Mouse (Mus musculus) spleen, adult 2 months (tissue): Measurements from ENCODE around the gene S100a4.

Experiments used
- CTCF ChIP-seq: fragments of 200-500 bp; IDR thresholded peaks from 2 replicates; pipeline ENCODE4 v1.5.1; 2011; ENCODE audit warnings: mild to moderate bottlenecking, inconsistent platforms; ENCODE audit not compliant: insufficient read depth, insufficient read length, insufficient replicate concordance; ENCODE audit errors: extremely low read depth
- POLR2A ChIP-seq: fragments of 200-500 bp; IDR thresholded peaks from 2 replicates; pipeline ENCODE4 v1.6.1; 2011; ENCODE audit warnings: low read depth, low read length, inconsistent platforms

DNA sequence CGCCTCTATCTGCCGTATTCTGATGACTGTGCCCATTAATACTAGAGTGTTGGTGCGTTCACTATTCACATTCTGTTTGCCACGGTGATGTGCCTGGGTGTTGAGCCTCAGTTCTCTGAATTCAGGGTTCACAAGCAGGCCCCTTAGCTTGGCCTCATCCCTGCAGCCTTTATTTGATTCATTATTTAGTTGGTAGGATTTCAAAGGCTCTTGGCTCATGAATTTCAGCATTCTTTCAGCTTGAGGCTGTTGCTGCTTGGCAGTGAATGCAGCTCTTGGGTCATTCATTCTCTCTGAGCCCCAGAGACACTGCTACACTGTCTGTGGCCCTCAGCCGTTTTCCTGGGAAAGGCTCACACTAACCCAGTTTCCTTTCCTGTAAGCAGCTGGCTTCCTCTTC is 47.6 kb upstream of the S100a4 start:
- TF ChIP-seq CTCF, result no peak
- no peak for TF ChIP-seq POLR2A
